Mouse (Mus musculus): ENCODE data around the gene Chit1. TPM values are rescaled to one million over a fixed set of nuclear protein-coding genes. Genes with fewer than 3 reads are reported as not detected.

Gene Chit1
- polyA plus RNA-seq, 1 experiment from 2014 or later: 0.09 TPM

DNA sequence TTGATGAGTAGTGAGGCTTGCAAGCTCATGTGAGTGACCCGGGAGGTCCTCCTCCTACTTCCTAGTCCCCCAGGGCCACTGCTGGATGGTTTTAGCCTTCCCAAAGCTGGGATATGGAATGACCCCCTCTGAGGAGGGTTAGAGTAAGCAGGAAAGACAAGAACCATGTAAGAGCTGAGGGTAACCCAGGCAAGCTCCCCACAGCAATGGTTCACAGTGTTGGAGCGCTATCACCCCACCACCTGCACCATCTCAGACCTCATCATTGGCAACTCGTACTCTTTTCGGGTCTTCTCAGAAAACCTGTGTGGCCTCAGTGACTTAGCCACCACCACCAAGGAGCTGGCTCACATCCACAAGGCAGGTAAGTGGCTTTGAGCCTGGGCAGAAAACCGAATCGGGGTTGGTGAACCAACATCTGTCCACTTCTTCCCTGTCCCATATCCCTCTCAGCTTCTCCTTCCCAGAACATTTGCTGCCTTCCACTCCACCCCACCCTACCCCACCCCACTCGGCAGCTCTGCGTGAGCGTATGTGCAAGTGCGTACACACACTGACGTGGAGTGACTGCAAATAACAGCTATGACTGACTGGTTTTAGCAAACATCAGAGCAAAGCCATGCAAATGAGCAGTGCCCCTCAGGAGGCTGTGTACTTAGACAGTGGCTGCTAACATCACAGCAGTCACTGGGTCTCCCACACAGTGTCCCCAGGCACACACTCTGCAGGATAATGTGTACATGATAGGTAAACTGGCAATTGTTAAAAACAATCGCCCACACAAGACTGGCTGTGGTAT is 87.4 kb downstream of the Chit1 start:
- 69% methylated on average over 12 of the region's 12 CpGs for WGBS
- H3K36me3 ChIP-seq (replicated peaks): no peaks in the 10 kb centered on the region

GRCm38 (mm10) chr1:134200481-134200880 is 89.4 kb downstream of the Chit1 start:
- no peak overlapping the region for H3K4me3 ChIP-seq
- H3K27ac ChIP-seq: no peak overlapping the region
- no peaks in the 10 kb centered on the region for H3K27me3 ChIP-seq (replicated peaks)
- 67% methylated on average over 2 of the region's 2 CpGs for WGBS
- H3K4me1 ChIP-seq: peaks cover 8% of the 10 kb centered on the region; the same call in 1 of the 2 replicates
- H3K9ac ChIP-seq: no peak overlapping the region
- no peaks in the 10 kb centered on the region for H3K36me3 ChIP-seq (replicated peaks)
- no peak for ATAC-seq (replicated peaks)
- no peaks in the 10 kb centered on the region for H3K9me3 ChIP-seq
- H3K4me2 ChIP-seq: no peak overlapping the region

More for the DNA sequence above, 87.4 kb downstream of the Chit1 start:
- Histone ChIP-seq H3K9ac (no peak overlapping the region), H3K27me3 (replicated peaks) (no peaks in the 10 kb centered on the region), H3K4me1 (peaks cover 6% of the 10 kb centered on the region; the same call in 1 of the 2 replicates), H3K27ac (no peak overlapping the region), H3K4me3 (no peak overlapping the region), H3K9me3 (no peaks in the 10 kb centered on the region), H3K4me2 (no peak overlapping the region)
- ATAC-seq (replicated peaks): peak; percentile 53; the same call in 1 of the 2 replicates

Other genes with a start within 250 kb of the Chit1 start
- gene Optc, start 203.2 kb upstream of the Chit1 start, polyA plus RNA-seq (2015; fragmentation: Nextera tagmentation; extraction: Ambion mirVana): 2.8 and 3.7 TPM in 2 replicates
- gene Prelp, start 189.8 kb upstream of the Chit1 start, polyA plus RNA-seq (2015; fragmentation: Nextera tagmentation; extraction: Ambion mirVana): 8.4 and 9.5 TPM in 2 replicates
- gene Fmod, start 74.0 kb upstream of the Chit1 start, polyA plus RNA-seq (2015; fragmentation: Nextera tagmentation; extraction: Ambion mirVana): 15.2 and 21.1 TPM in 2 replicates
- gene Btg2, start 32.1 kb upstream of the Chit1 start, polyA plus RNA-seq (2015; fragmentation: Nextera tagmentation; extraction: Ambion mirVana): 37.2 and 42.2 TPM in 2 replicates
- gene Chil1, start 70.9 kb downstream of the Chit1 start, polyA plus RNA-seq (2015; fragmentation: Nextera tagmentation; extraction: Ambion mirVana): 1.5 and 3.3 TPM in 2 replicates
- 0.13 and 0.19 TPM in 2 replicates for gene Mybph, start 82.2 kb downstream of the Chit1 start, polyA plus RNA-seq (2015; fragmentation: Nextera tagmentation; extraction: Ambion mirVana)
- gene Adora1, start 124.2 kb downstream of the Chit1 start, polyA plus RNA-seq (2015; fragmentation: Nextera tagmentation; extraction: Ambion mirVana): 16.2 and 19.2 TPM in 2 replicates
- 0.10 TPM in 1 of 2 replicates, not detected in the other for gene Myog, start 178.7 kb downstream of the Chit1 start, polyA plus RNA-seq (2015; fragmentation: Nextera tagmentation; extraction: Ambion mirVana)
- 18.9 and 20.4 TPM in 2 replicates for gene Ppfia4, start 221.7 kb downstream of the Chit1 start, polyA plus RNA-seq (2015; fragmentation: Nextera tagmentation; extraction: Ambion mirVana)

All from midbrain, embryonic 15.5 days (tissue).